Mouse (Mus musculus) embryonic facial prominence, embryonic 13.5 days (tissue): ENCODE results near the gene Cpa4. TPM values are rescaled to one million over a fixed set of nuclear protein-coding genes. Genes with fewer than 3 reads are reported as not detected.

Experiments
- ATAC-seq: fragments of 200-750 bp; cut with Nextera tagmentation; 2 replicates; pipeline ENCODE4 v1.8.0; 2017; ENCODE audit warnings: low read depth; ENCODE audit not compliant: insufficient number of reproducible peaks, insufficient read depth, low FRiP score, low TSS enrichment
- H3K27ac ChIP-seq: fragments of 300-500 bp; sonication (generic); 2 replicates; pipeline ENCODE4 v1.5.1; 2015; ENCODE audit warnings: moderate library complexity, mild to moderate bottlenecking, inconsistent platforms
- H3K27me3 ChIP-seq: fragments of 300-500 bp; sonication (generic); 2 replicates; pipeline ENCODE4 v1.6.1; 2015; ENCODE audit warnings: mild to moderate bottlenecking, inconsistent platforms
- H3K36me3 ChIP-seq: fragments of 300-500 bp; sonication (generic); 2 replicates; pipeline ENCODE4 v1.6.1; 2015; ENCODE audit warnings: mild to moderate bottlenecking, inconsistent platforms
- H3K4me1 ChIP-seq: fragments of 300-500 bp; sonication (generic); 2 replicates; pipeline ENCODE4 v1.6.1; 2015; ENCODE audit warnings: inconsistent platforms
- H3K4me2 ChIP-seq: fragments of 300-500 bp; sonication (generic); 2 replicates; pipeline ENCODE4 v1.6.1; 2015; ENCODE audit warnings: moderate library complexity, mild to moderate bottlenecking, inconsistent platforms
- H3K4me3 ChIP-seq: fragments of 300-500 bp; sonication (generic); 2 replicates; pipeline ENCODE4 v1.5.1; 2015; ENCODE audit warnings: mild to moderate bottlenecking, inconsistent platforms
- H3K9ac ChIP-seq: fragments of 300-500 bp; sonication (generic); 2 replicates; pipeline ENCODE4 v1.6.1; 2015; ENCODE audit warnings: mild to moderate bottlenecking, inconsistent platforms
- H3K9me3 ChIP-seq: fragments of 300-500 bp; sonication (generic); 2 replicates; pipeline ENCODE4 v1.6.1; 2016; ENCODE audit warnings: inconsistent platforms
- WGBS: fragments of 180-500 bp; shearing (Covaris S2); methylation state at CpG from one replicate; pipeline ENCODE4 v1.1.7; 2015; ENCODE audit warnings: mixed read lengths; 5-methylcytosine and 5-hydroxymethylcytosine counted together
- polyA plus RNA-seq: library from polyadenylated mRNA; unstranded; fragments of >200 nt; fragmentation: Nextera tagmentation; extraction: Ambion mirVana; gene quantifications from 2 replicates; pipeline ENCODE4 v1.2.1, GENCODE M21; 2015

Gene Cpa4
- polyA plus RNA-seq, 1 experiment from 2014 or later, result 1.4 TPM

DNA sequence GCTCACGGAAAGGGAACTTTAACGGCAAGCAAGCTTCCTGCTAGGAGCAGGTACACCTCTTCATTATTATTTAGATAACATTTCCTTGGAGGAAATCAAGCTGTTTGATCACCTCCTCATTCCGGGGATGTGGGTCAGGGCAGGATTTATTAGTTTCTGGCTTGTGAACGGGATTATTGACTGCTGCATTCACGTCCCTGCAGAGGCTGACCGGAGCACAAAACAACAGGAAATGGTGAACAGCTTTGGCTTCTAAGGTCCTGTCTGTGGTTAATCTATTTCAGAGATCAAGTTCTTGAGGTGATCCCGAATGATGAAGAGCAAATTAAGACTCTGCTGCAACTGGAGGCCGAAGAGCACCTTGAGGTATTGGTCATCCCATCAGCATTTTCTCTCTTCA lies 24.3 kb upstream of the Cpa4 start:
- Histone ChIP-seq H3K27ac (0 out of 2 replicates have a peak overlapping the region, but pooled peaks have one; percentile 78), H3K36me3 (no peaks in the 10 kb centered on the region), H3K4me2 (peak overlapping the region; percentile 12; the same call in 1 of the 2 replicates), H3K4me1 (peaks cover 62% of the 10 kb centered on the region), H3K9me3 (no peaks in the 10 kb centered on the region), H3K4me3 (no peak overlapping the region), H3K27me3 (no peaks in the 10 kb centered on the region), H3K9ac (no peak overlapping the region)
- 23% methylated on average over 8 of the region's 8 CpGs for WGBS
- no peak for ATAC-seq

DNA sequence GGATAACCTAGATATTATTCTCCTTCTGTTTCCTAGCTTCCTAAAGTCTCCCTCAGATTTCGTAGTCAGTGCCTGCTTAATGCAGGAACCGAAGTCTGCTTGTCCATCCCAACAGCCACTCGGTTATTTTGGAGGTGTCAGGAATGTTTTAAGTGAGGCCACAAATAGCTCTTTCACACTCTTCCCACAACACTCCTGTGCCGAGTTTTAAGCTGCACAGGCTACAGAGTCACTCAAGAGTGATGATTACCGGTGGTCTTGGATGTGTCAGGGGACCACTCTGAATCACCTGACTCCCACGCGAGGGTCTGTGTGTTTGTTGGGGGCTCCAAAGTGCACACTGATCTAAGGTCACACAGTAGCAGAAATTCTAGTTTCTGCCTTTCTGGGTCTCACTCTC lies 22.5 kb upstream of the Cpa4 start:
- Histone ChIP-seq H3K27me3 (no peaks in the 10 kb centered on the region), H3K4me3 (no peak overlapping the region), H3K9me3 (no peaks in the 10 kb centered on the region), H3K4me2 (no peak overlapping the region), H3K9ac (no peak overlapping the region), H3K4me1 (peaks cover 69% of the 10 kb centered on the region), H3K27ac (peak overlapping the region; percentile 69), H3K36me3 (no peaks in the 10 kb centered on the region)
- no peak for ATAC-seq
- WGBS, result 73% methylated on average over 7 of the region's 7 CpGs

DNA sequence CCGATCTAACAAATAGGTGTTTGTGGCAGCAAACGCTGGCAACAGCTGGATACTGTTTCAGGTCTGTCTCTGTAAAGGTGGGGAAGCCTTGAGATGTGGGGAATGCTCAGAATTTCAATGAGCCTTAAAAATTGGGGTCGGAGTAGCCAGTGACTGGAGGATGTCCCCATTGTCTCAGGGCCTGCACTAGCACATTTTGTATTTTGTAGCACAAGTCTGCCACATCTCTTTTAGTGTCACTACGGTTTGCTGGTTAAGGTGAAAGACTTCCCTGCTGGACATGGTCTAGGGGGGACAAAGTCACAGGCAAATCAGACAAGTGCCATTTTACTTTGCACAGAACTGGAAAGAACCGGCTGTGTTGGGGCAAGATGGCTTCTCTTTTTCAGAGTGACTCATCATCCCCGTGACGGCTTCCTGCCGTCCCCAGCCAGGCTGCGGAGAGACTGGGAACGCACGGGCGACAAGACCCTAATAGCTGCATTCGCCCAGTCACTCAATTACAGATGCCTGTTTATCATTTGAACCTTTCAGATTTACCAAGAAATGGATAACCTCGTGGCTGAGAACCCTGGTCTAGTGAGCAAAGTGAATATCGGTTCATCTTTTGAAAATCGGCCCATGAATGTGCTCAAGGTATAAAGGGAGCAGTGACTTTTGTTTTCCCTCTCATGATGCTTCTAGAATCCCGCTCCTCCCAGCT lies 21.4 kb upstream of the Cpa4 start:
- ATAC-seq, result no peak
- Histone ChIP-seq H3K27ac (peak overlapping the region; percentile 97), H3K9ac (peak overlapping the region; percentile 61), H3K4me1 (peaks cover 71% of the 10 kb centered on the region), H3K4me2 (peak overlapping the region; percentile 53), H3K4me3 (peak overlapping the region; percentile 23), H3K36me3 (no peaks in the 10 kb centered on the region), H3K9me3 (no peaks in the 10 kb centered on the region), H3K27me3 (no peaks in the 10 kb centered on the region)
- WGBS, result 10% methylated on average over 17 of the region's 17 CpGs

DNA sequence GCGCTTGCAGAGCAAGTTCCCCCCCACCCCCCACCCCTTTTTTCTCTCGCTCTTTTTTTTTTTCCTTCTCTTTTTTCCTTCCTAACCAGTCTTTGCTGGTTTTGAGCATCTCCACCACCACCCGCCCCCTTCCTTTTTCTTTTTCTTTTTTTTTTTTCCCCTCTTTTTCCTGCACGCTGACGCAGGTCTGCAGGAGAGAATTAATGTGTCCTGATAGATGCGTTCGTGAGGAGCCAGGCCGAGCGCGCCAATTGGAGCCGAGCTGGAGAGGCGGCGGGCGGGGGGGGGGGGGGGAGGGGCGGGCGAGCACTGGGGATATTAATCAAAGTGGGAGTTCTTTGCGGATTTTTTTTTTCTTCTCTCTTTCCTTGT lies 20.9 kb upstream of the Cpa4 start:
- Histone ChIP-seq H3K36me3 (no peaks in the 10 kb centered on the region), H3K9ac (peak overlapping the region; percentile 61), H3K4me3 (peak overlapping the region; percentile 23), H3K9me3 (no peaks in the 10 kb centered on the region), H3K27me3 (no peaks in the 10 kb centered on the region), H3K4me1 (peaks cover 75% of the 10 kb centered on the region), H3K27ac (peak overlapping the region; percentile 97), H3K4me2 (peak overlapping the region; percentile 53)
- ATAC-seq, result no peak
- 0% methylated on average over 17 of the region's 17 CpGs for WGBS

DNA sequence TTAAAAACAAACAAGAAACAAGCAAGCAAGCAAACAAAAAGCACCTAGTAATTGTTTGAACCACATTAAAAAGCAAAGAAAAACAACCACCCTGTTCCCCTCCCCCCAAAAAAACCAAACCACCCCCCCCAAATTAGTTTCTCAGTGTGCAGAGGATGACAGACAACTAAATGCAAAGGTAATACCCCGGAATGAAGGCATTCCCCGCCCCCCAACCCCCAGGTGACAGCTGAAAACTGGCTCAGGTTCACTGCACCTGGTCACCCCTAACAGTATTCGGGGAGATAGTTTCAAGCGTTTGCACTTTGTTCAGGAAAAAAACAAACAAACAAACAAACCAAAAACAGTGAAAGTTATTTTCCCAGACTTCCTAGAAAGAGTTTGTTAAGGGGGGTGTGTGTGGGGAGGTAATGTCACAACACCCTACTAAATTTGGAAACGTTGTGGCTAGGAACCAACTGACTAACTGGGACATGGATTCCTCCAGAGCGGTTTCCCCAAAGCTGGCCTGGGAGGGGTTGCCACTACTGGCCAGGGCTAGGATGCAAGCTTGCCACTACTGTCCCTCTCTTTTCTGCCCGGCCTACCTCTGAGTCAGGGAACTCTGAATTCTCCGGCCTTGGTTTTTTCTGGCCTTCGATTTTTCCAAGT lies 20.4 kb upstream of the Cpa4 start:
- Histone ChIP-seq H3K4me1 (peaks cover 75% of the 10 kb centered on the region), H3K36me3 (no peaks in the 10 kb centered on the region), H3K9me3 (no peaks in the 10 kb centered on the region), H3K4me3 (no peak overlapping the region), H3K9ac (0 out of 2 replicates have a peak overlapping the region, but pooled peaks have one; percentile 61), H3K27me3 (no peaks in the 10 kb centered on the region), H3K27ac (peak overlapping the region; percentile 97), H3K4me2 (peak overlapping the region; percentile 53)
- WGBS, result 15% methylated on average over 9 of the region's 9 CpGs
- no peak for ATAC-seq

DNA sequence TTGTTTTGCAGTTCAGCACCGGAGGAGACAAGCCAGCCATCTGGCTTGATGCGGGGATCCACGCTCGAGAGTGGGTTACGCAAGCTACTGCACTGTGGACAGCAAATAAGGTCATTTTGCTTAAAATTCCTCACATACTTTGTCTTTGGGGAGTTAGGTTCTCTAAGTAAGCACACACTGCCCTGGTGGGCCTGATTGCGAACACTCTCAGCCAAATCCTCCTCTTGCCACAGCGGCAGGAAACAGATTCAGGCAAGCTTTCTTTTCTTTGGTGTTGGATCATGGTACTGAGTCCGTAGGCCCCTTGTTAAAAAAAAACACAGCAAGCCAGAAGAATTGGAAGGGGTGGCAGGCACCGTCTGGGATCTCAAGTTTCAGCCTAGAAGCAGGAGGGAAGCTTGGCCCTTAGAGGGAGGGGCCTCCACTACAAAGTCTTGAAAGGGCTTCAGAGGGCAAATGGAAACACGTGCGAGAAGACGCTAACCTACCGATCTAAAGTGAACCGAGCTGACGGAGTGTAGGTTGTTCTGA lies 18.9 kb upstream of the Cpa4 start:
- H3K36me3 ChIP-seq, result no peaks in the 10 kb centered on the region
- ATAC-seq, result peak; percentile 72; the same call in 1 of the 2 replicates
- H3K27me3 ChIP-seq, result no peaks in the 10 kb centered on the region
- peak overlapping the region; percentile 12; the same call in 1 of the 2 replicates for H3K4me3 ChIP-seq
- peak overlapping the region; percentile 40; the same call in 1 of the 2 replicates for H3K9ac ChIP-seq
- 2% methylated on average over 15 of the region's 15 CpGs for WGBS
- H3K27ac ChIP-seq, result peak overlapping the region; percentile 97
- no peaks in the 10 kb centered on the region for H3K9me3 ChIP-seq
- peak overlapping the region; percentile 46 for H3K4me2 ChIP-seq
- peaks cover 71% of the 10 kb centered on the region for H3K4me1 ChIP-seq

DNA sequence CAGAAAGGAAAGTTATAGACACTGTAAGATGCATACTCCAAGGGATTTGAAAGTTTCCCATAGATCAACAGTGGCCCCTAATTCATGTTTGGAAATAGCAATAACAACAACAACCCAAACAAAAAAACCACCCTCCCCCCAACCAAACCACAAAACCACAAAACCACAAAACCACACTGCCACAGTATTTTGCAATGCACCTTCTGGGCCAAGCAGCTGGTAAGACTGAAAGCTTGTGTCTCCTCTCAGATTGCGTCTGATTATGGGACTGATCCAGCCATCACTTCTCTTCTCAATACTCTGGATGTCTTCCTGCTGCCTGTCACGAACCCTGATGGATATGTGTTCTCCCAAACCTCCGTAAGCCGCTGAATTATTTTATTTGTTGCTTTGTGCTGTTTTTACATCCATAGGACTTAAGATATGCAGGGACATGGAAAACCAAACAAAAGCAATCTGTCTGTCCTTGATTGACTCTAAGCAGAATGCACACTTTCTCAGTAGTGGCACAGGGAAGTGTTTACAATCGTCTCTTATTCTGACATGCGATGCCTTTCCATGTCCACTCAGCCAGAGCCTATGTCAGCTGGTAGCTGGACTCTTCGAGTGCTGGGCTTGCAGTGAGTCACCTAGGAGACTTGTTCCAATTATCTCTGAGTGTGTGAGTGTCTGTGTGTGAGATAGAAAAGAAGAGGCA lies 17.5 kb upstream of the Cpa4 start:
- H3K27me3 ChIP-seq, result no peaks in the 10 kb centered on the region
- no peaks in the 10 kb centered on the region for H3K36me3 ChIP-seq
- no peaks in the 10 kb centered on the region for H3K9me3 ChIP-seq
- no peak for ATAC-seq
- WGBS, result 49% methylated on average over 7 of the region's 7 CpGs
- H3K27ac ChIP-seq, result peak overlapping the region; percentile 84
- H3K4me1 ChIP-seq, result peaks cover 71% of the 10 kb centered on the region
- H3K9ac ChIP-seq, result no peak overlapping the region
- H3K4me3 ChIP-seq, result no peak overlapping the region
- 0 out of 2 replicates have a peak overlapping the region, but pooled peaks have one; percentile 7 for H3K4me2 ChIP-seq

DNA sequence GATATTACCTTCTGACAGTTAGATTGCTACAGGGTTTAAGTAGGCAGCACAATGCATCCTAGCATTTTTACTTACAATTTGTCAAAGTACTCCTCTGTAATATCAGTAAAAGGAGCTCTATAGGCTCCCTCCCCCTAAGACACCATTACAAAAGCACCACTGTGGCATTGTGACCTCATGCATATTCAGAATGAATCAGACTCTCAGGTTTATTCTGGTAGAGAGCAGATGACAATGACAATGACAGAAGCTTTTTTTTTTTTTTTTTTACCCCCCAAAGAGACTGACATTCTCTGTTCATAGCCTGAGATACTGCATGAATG lies 17.0 kb upstream of the Cpa4 start:
- Histone ChIP-seq H3K4me2 (0 out of 2 replicates have a peak overlapping the region, but pooled peaks have one; percentile 7), H3K4me1 (peaks cover 69% of the 10 kb centered on the region), H3K36me3 (no peaks in the 10 kb centered on the region), H3K27ac (peak overlapping the region; percentile 84), H3K27me3 (no peaks in the 10 kb centered on the region), H3K4me3 (no peak overlapping the region), H3K9me3 (no peaks in the 10 kb centered on the region), H3K9ac (no peak overlapping the region)
- no peak for ATAC-seq

DNA sequence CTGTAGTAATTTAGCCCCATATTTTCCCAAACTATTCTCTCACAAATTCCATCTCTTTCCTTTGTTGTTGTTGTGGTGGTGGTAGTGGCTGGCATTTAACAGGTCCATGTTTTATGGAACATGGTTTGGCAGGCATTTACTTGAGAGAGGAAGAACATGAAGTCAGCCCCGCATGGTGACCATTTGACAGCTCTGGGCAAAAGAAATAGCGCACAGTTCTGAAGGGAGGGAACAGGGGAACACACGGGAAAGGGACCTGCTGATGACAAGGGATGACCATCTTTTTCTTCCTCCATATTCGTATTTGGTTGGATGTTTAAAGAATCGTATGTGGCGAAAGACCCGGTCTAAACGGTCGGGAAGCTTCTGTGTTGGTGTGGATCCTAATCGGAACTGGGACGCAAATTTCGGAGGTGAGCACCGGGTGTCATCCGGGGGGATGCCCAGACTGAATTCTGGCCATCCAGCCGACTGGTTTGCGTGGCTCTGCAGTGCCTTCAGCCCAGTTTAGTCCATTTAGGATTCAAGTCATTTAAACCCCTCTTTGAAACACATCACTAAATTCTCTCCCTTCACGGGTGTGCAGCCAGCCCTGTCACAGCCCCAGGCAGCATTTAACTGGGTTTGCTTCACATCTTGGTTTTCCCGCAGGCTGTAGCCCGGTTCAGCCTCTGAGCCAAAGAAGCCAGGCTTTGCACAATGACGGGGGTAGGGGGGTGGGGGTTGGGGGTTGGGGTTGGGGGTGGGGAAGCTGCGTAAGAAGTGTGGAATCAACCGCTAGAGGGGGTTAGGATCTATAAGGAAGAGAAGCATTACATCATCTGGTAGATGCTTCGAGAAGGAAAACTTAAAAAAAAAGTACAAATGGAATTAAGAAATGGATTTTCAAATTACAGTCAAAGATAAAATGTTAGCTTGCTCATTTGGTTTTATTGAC lies 16.3 kb upstream of the Cpa4 start:
- H3K4me3 ChIP-seq, result no peak overlapping the region
- H3K27ac ChIP-seq, result peak overlapping the region; percentile 48
- ATAC-seq, result no peak
- no peaks in the 10 kb centered on the region for H3K36me3 ChIP-seq
- H3K9me3 ChIP-seq, result no peaks in the 10 kb centered on the region
- H3K27me3 ChIP-seq, result no peaks in the 10 kb centered on the region
- H3K9ac ChIP-seq, result peak overlapping the region; percentile 22; the same call in 1 of the 2 replicates
- H3K4me2 ChIP-seq, result peak overlapping the region; percentile 47
- H3K4me1 ChIP-seq, result peaks cover 65% of the 10 kb centered on the region
- WGBS, result 25% methylated on average over 23 of the region's 23 CpGs

DNA sequence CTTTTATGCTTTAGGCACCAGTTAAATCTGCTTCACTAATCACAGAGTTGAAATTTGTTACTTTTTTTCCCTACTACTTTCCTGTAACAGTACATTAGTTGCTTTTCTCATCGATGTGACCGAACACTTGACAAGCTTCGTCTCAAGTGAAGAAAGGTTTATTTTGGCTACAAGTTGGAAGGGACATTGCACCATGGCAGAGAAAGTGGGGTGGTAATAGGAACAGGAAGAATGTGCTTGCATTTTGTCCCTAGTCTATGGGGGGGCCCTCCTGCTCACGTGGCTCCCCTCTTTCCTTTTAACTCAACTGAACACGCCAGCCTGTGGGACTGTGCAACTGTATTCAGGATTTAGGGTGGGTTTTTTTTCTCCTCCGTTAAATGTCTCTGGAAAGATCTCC lies 15.5 kb upstream of the Cpa4 start:
- H3K27me3 ChIP-seq, result no peaks in the 10 kb centered on the region
- no peak overlapping the region for H3K4me3 ChIP-seq
- peaks cover 60% of the 10 kb centered on the region for H3K4me1 ChIP-seq
- H3K9me3 ChIP-seq, result no peaks in the 10 kb centered on the region
- WGBS, result 40% methylated on average over 6 of the region's 6 CpGs
- no peaks in the 10 kb centered on the region for H3K36me3 ChIP-seq
- peak overlapping the region; percentile 47; the same call in 1 of the 2 replicates for H3K4me2 ChIP-seq
- ATAC-seq, result no peak
- no peak overlapping the region for H3K9ac ChIP-seq
- peak overlapping the region; percentile 48 for H3K27ac ChIP-seq
